Mouse (Mus musculus): ENCODE results near the gene Atp5d. TPM values are rescaled to one million over a fixed set of nuclear protein-coding genes. Genes with fewer than 3 reads are reported as not detected.
A peak's percentile ranks its signal among the peaks of the same experiment; 100 is the strongest.

The Atp5d gene
- total RNA-seq, 2 experiments from 2014 or later, result 401 to 425 TPM

DNA sequence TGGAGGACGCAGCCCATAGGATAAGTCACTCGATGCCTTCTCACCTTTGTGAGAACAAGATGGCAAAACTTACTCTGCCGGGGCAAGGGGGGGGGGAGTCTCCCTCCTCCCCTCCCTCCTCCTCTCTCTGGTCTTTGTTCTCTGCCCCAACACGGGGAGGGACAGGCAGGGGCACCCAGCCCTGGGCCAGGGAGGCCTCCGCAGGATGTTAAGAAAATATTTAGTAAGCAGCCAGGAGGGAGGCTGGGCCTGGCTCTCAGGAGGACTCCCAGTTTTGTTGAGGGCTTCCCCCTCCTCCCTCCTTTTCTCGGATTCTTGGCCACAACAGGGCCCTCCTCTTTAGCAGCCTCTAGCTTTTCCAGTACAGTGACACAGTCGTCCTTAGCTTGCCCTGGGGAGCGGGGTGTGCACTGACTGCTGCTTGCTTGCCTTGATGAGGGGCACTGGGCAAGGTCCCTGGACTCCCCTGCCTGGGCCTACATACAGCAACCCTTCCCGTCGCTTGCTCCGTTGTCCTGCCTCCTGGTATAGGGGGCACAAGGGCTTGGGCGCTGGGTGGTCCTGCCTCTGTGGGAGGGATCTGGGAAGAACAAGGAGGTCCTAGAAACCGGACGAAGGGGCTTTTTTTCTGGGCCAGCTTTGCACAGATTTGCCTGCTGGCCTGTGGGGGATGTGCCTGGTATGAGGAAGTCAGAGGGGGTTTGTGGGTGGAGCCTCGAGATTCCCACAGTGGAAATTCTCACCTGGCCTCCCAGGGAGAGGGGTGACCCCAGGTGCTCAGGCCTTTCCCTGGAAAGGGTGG lies 13.8 kb downstream of the Atp5d start:
- DNase-seq (ENCODE audit: low spot score in 2 of 2), result no peak

DNA sequence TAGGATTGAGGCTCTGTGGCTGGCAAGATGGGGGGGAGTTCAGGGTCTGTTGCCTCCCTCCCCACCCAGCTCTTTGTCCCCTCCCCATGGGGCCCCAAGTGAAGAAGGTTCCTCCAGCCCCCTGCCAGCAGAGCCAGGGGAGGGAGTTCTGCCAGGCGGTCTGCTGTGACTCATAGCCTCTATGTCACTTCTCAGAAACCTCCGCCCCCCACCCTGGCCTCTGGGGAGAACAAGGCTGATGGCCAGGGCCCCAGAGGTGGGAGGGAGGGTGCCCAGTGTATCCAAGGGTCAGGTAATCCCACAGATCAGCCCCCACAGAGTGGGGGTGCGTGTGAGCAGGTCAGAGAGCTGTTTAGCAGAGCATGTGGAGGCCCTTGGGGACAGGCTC lies 14.4 kb downstream of the Atp5d start:
- no peak for DNase-seq (ENCODE audit: low spot score in 2 of 2)

DNA sequence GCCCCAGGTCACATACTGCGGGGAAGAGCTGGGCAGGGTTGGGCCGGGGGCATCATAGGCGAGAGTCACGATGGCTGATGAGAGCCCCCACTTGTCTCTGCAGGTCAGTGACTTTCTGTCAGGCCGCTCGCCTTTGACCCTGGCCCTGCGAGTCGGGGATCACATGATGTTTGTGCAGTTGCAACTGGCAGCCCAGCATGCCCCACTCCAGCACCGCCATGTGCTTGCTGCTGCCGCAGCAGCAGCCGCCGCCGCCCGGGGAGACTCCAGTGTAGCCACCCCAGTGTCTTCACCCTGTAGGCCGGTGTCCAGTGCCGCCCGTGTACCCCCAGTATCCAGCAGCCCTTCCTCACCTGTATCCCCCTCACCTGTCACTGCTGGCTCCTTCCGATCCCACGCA lies 15.3 kb downstream of the Atp5d start:
- no peak for DNase-seq (ENCODE audit: low spot score in 2 of 2)

DNA sequence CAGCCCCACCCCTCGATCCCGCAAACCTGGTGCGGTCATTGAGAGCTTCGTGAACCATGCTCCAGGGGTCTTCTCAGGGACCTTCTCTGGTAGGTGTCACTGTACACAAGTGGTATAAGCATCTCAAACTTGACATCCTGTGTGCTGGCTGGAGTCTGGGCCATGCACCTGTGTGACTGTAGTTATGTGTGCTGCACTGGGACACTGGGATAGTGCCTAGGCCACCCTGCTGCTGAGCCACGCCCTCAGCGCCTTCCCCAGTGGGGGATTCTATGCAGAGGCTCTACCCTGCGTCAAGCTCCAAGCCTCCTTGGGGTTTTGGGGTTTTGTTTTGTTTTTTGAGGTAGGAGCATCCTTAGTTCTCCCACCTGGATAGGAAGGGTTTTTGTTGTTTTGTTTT lies 16.0 kb downstream of the Atp5d start:
- no peak for DNase-seq (ENCODE audit: low spot score in 2 of 2)

DNA sequence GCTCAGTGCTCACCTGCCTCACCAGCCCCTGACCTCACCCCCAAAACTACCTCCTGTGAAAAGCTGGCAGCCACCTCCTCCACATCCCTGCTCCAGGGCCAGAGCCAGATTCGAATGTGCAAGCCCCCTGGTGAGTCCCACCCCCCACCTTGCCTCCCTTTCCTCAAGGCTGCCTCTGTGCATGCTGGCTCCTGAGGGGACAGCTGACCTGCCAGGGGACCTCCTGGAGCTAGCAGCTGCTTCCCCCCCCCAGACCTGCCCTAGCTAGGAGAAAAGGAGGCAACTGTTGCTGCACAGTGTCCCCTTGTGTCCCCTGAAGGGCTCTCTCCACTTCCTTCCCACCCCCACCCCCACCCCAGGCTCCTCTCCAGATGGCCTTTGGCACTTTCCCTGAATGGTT lies 16.8 kb downstream of the Atp5d start:
- DNase-seq (ENCODE audit: low spot score in 2 of 2), result no peak

DNA sequence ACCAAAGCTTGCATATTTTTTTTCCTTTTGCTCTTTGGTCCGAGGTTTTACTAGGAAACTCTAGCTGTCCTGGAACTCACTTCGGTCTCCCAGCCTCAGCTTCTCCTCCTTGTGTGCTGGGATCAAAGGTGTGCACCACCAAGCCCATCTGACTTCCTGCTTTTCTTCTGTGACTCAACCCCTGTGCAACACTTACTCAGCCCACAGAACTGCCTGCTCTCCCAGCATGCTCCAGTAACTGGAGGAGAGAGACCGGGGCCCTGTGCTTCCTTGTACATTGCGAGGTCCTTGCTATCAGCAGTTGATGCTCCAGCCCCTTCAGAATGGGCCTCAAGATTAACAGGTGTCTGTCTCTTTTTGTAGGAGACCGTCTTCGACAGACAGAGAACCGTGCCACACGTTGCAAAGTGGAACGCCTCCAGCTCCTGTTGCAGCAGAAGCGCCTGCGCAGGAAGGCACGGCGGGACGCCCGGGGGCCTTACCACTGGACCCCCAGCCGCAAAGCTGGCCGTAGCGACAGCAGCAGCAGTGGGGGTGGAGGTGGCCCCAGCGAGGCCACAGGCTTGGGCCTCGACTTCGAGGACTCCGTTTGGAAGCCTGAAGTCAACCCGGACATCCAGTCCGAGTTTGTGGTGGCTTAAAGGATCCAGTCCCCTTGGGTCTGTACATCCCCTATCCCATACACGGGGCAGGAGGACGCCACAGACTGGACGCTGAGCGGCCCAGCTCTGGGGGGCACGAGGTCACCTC lies 17.7 kb downstream of the Atp5d start:
- DNase-seq (ENCODE audit: low spot score in 2 of 2), result no peak

DNA sequence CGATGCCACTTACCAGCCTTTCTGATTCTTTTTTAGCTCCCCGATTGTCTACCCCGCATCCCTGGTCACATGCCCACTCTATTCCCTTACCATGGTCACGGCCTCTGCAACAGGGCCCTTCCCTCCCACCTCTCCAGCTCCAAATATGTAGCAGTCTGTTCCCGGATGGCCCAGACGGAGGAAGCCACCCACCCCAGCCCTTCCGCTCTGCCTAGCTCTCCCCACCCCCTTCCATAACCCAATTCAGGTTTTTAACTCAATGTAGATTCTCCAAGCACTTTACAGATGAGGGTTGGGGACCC lies 18.3 kb downstream of the Atp5d start:
- DNase-seq (ENCODE audit: low spot score in 2 of 2), result no peak

DNA sequence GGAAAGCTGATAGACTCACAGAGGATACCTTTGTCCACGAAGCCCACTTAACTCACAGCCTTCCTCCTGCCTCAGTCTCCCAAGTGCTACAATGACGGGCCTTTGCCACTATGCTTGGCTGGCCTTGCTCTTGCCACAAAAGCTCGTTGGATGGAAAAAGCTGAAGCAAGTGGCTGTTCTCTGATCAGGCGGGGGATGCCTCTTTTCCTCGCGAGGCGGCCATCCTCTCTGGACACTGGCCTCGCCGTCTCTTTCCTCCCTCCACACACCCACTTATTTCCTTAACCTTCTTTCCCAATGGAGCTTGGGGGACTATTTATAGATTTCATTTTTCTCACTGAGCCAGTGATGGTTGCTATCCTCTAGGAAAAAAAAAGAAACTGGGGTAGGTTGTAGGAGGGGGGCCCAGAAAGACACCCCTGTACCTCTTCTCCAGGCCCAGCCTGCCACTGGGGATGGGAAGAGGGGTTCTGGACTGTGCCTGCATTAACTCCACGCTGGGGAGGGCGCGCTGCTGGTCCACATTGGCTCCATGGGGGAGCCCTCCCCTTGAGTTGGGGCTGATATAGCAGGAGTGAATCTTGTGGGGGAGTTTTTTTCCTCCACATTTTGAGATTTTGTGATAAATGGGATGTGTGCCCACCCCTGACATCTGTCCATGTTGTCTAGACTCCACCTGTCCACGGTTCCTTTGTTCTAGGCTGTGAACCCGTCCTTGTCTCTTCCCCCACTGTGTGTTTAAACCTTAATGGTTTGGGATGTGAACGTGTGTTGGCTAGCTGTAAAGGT lies 18.9 kb downstream of the Atp5d start:
- DNase-seq (ENCODE audit: low spot score in 2 of 2), result no peak

DNA sequence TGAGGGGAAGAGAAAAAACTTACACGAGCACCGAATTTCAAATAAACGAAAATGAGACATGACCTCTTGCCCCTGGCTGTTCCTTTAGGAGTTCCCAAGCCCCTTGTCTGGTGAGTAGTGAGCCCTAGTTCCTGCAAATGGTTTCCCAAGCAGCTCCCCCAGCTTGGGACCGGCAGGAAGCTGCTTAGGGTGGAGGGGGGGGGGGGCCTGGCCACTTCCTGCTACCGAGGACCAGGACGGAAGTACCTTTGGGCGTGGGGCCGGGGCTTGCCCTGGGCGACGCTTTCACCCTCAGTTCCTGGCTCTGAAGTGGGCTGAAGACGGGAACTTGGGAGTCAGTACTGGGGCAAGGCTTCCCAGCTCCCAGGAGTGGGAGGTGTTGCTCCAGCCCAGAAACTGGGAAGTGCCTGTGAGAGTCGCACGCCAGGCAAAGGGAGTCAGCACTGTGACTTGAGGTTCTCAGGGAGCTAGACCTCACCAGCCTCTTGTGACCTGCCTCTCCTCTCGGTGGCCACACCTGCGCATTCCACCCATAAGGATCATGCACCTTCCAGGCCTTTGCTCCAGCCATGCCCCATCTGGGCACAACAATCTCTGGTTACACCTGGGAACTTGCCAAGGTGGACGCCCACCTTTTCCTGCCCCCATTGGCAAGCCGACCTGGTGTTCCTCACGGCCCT lies 20.0 kb downstream of the Atp5d start:
- DNase-seq (ENCODE audit: low spot score in 2 of 2), result no peak

DNA sequence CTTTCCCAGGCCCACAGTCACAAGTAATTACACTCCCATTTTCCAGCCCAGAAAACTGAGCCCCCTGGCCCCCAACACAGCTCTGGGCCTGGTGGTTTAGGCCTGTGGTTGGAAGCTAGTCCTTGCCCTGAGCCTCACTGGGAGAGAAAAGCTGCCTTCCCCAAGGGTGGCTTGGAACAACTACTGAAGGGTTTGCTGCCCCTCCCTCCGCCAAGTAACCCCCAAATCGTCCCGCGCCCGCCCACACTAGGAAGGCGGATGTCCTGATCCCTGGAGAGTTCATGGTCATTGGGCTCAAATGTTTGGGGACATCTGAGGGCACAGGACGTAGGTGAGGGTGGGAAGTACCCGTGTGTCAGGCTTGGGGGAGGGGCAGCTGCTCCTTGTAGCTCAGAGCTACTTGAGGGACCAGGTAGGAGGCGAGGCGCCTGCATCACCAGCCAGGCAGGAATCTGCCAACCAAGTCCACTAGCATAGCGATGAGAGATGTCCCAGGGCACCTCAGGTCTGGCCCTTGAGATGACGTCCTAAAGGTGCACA lies 20.7 kb downstream of the Atp5d start:
- DNase-seq (ENCODE audit: low spot score in 2 of 2), result no peak

DNA sequence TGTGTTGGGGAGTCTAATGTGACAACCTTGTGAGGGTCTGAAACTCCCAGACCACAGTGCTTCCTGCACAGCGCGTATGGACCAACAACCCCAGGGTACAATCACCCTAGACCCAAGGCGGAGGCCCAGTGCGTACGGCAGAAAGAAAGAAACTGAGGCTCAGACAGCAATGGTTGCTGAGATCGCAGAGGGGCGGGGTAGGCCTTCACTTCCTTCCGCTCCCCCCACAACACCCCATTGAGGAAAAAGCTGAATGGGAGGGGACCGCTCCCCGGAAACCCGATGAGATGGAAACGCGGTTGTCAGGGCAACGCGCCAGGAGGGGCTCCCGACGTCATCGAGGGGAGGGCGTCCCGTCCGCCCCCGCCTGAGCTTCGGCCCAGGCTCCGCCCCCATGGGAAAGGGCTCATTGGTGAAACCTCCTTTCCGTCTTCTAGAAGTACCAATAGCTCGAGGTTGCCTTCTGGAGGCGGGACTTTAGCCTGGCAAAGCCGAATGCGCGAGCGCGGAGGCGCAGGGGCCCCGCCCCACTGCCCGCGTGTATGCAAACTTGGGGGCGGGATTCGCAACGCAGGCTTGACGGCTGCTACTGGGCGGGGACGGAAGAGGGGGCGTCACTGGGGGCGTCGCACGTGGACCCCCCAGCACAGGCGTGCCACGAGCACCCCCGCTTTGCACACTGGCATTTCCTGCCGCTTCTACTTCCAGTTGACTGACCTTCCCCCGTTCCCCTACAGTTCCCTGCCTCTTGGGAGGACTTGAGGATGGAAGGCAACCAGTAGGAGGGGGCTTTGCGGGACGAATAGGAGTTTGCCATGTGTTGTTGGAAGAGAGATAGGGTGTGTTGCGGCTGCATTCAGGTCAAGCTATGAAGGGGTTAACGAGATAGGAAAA lies 21.4 kb downstream of the Atp5d start:
- peak; percentile 96 for DNase-seq (ENCODE audit: low spot score in 2 of 2)

DNA sequence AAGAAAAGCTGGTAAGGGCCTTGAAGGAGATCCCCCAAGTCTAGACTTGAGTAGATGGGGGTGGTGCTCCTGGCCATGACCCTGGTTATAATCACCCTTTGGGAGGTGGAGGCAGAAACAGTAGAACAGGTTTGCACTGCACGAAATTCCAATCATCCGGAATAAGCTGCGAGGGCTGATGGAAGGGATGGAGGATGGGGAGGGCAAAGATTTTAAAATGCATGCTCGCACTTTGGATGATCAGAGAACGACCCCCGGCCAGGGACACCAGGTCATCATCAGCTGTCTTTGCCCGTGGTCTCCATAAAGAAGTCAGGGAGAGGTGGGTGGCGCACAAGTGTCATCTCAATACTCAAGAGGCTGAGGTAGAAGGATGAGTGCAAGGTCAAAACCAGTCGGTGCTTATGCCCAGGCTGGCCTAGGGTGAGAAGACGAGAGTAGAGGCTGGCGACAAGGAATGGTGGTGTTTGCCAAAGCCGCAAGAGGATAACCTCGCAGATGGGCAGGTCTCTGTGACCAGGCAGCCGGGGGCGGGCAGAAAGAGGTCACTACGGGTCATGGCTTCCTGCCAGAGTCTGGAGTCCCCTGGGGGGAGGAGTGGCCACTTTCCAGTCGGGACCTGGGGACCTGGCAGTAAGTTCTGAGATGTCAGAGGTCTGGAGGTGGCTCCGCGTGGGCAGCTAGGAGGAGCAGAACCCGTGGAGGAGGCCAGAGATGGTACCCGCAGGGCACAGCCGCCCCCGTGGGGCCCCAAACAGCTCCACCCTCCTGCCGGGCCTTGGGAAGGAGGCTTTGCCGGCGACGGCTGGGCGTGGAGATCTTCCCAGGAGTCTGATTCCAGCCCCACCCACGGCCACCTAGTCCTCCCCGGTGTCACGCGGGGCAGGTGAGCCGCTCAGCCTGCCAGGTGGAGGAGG lies 22.3 kb downstream of the Atp5d start:
- peak in 1 of 2 experiments; percentile 81 for DNase-seq (ENCODE audit: low spot score in 2 of 2)

DNA sequence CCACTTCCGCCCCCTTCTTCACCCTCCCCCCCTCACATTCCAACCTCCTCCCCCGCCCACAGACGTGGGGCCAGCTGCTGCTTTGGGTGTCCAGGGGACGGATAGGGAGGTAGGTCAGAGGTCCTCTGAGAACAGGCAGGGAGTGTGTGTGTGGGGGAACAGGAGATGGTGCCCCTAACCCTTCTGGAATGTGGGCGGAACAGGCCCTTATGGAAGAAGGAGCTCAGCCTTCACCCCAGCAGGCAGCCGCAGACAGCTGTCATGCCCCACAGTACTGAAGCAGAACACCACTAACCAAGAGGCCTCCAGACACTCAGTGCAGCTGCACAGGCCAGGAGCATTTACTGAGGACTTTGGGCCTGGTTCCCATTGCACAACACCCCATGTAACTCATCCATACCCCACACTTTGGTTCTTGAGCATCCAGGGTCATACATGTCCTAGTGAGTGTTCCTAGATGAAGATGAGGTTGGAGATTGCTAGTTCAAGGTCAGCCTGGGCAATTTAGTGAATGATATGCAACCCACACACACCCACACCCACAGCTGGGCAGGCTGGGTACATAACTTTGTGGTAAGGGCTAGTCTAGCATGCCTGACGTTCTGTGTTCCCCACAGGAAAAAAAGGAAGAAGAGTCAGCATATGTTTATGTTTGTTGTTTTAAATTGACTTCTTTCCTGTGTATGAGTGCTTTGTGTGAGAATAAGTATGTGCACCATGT lies 23.2 kb downstream of the Atp5d start:
- no peak for DNase-seq (ENCODE audit: low spot score in 2 of 2)

DNA sequence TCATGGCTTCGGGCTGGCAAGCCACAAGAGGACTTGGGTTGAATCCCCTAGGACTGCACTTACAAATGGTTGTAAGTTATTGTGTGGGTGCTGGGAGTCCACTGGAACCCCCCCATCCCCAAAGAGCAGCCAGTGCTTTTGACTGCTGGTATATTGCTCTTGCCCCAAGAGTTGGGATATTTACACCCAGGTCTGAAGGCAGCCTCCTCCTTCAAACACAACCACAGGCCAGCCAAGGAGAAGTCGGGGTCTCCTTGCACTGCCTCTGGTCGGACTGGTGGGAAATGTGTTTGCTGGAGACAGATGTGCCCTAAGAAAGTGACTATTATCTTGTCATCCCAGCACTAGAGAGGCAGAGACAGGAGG lies 23.8 kb downstream of the Atp5d start:
- DNase-seq (ENCODE audit: low spot score in 2 of 2), result no peak

DNA sequence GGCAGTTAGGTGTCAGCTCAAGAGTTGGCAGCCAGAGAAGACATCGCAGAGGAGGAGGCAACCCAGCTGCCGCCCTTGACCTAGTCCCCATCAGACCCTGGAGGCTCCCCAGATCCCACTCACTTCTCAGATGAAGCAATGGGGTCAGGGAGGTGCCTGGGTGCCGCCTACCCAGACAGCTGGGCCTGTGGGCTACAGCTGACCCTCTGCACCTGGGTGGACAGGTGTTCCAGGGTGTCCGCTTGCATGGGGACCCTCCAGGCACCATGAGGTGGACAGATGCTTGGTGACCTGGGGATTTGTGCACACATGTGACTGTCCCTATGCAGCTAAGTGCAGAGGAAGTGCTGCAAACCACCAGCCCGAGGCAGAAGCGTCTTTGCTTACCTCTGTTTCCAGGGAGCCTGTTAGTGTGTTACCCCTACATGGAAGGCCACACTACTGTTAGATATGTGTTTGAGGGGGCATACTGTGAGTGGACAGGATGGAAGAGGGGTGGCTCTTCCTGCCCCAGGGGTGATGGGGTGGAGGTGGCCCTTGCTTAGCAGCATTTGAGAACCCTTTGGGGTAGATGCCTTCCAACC lies 24.4 kb downstream of the Atp5d start:
- no peak for DNase-seq (ENCODE audit: low spot score in 2 of 2)

DNA sequence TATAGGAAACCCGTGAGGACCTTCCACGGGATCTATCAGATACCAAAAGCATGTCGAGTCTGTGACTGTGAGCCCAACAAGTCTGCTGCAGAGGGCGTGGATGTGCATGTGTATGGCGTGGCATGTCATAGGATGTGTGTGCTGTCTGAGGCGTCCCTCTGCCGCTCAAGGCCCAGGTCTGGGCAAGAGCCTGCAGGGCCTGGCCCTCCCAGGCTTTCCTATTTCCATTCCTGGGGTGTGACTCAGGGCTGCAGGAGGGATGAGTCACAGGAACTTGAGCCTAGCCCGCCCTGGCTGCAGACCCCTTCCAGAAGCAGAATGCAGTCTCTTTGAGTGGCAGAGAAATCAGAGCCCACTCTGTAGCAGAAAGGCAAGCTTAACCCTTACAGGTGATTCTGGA lies 25.3 kb downstream of the Atp5d start:
- DNase-seq (ENCODE audit: low spot score in 2 of 2), result no peak

DNA sequence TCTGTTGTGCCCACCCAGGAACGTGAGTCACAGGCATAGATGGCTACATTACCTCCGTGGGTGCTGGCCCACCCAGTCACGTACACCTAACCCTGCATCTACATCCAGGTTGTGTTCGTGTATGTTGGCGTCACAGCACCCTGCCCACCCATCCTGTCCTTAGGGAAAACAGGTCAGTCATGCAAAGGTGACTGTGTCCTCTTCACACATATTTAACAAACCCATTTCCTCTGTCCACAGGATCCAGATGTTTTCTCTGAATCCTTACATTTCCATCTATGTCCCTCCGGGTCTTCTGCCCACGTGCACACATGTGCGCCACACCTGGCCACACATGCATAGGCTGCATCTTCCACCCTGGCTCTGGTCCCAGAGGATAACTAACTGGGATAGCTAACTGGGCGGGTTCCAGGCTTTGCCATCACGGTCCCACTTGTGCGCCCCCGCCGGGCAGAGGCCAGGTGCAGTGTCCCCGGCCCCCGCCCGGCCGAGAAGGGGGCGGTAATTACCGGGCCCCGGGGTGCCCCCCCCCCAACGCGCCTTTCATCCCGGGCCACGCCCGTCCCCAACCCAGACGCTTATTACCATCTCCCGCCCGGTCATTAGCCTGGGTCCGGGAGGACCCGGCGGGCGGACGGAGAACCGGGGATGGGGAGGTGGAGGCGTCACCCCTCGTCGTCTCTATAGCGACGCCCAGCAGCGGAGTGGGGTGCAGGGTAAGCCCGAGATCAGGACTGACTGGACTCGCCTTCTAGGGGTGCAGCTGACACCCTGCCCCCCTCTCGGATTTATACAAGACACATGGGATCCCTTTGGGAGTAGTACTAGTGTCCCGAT lies 25.9 kb downstream of the Atp5d start:
- DNase-seq (ENCODE audit: low spot score in 2 of 2), result no peak

Data from adrenal gland, postnatal 4 days (tissue).